ENCODE assay signal across 8 mouse cellular contexts in genomic region chr6:21213865-21214672, GRCm38 (mm10). TPM values are rescaled to one million over a fixed set of nuclear protein-coding genes. Genes with fewer than 3 reads are reported as not detected.
DNase-seq lines count a peak whose midpoint lies in the region; ATAC-seq and TF ChIP-seq lines count a peak whose summit lies in the region.

No protein-coding gene starts in this region.

- H3K27me3 ChIP-seq in intestine, embryonic 15.5 days (replicated peaks): peaks cover 10% of the 10 kb centered on the region
- H3K27me3 ChIP-seq in midbrain, embryonic 14.5 days (ENCODE audit: control insufficient read depth, insufficient read depth, low read length): no peaks in the 10 kb centered on the region
- H3K27me3 ChIP-seq in testis, adult 2 months (ENCODE audit: control insufficient read depth, insufficient read depth, low read length): peaks cover 4% of the 10 kb centered on the region; the same call in 1 of the 2 replicates

- H3K4me3 ChIP-seq in intestine, embryonic 15.5 days (replicated peaks): peak overlapping the region; percentile 66
- peak overlapping the region; percentile 86 for H3K4me3 ChIP-seq in midbrain, embryonic 14.5 days (replicated peaks; ENCODE audit: low read depth, low read length)
- peak overlapping the region; percentile 65 for H3K4me3 ChIP-seq in testis, adult 2 months (ENCODE audit: control insufficient read depth, low read depth, low read length)

- 0 out of 2 replicates have a peak, but pooled peaks cover 4% of the 10 kb centered on the region for H3K4me1 ChIP-seq in intestine, embryonic 15.5 days (replicated peaks)
- no peaks in the 10 kb centered on the region for H3K4me1 ChIP-seq in midbrain, embryonic 14.5 days (ENCODE audit: control insufficient read depth, insufficient read depth, low read length)
- peaks cover 12% of the 10 kb centered on the region for H3K4me1 ChIP-seq in testis, adult 2 months (ENCODE audit: control insufficient read depth, insufficient read depth, low read length)

- peak; percentile 50 for ATAC-seq in frontal cortex, adult (ENCODE audit: low TSS enrichment)
- ATAC-seq in intestine, embryonic 15.5 days: peak; percentile 52
- peak; percentile 59 for ATAC-seq in midbrain, embryonic 14.5 days (ENCODE audit: low FRiP score, low TSS enrichment)

- H3K4me2 ChIP-seq in intestine, embryonic 15.5 days (replicated peaks): peak overlapping the region; percentile 98
- H3K4me2 ChIP-seq in midbrain, embryonic 14.5 days (ENCODE audit: low read length): peak overlapping the region; percentile 83

- TF ChIP-seq POLR2A in testis, adult 2 months (IDR thresholded peaks at IDR 0.05; ENCODE audit: control insufficient read depth, low read depth, low read length): no peak

- 1% methylated on average over 29 of the region's 29 CpGs for WGBS in intestine, embryonic 15.5 days
- under 1% methylated on average over 29 of the region's 29 CpGs for WGBS in midbrain, embryonic 14.5 days

- no peak for TF ChIP-seq CTCF in testis, adult 2 months (IDR thresholded peaks at IDR 0.05; ENCODE audit: control insufficient read depth, insufficient read depth, insufficient replicate concordance, low read depth, low read length)

- no peak overlapping the region for H3K27ac ChIP-seq in intestine, embryonic 15.5 days
- H3K27ac ChIP-seq in midbrain, embryonic 14.5 days (replicated peaks; ENCODE audit: low read depth, low read length): peak overlapping the region; percentile 92
- no peak overlapping the region for H3K27ac ChIP-seq in testis, adult 2 months (ENCODE audit: control insufficient read depth, insufficient read depth, low read depth, low read length)

- H3K36me3 ChIP-seq in intestine, embryonic 15.5 days: no peaks in the 10 kb centered on the region
- no peaks in the 10 kb centered on the region for H3K36me3 ChIP-seq in midbrain, embryonic 14.5 days (ENCODE audit: control insufficient read depth, insufficient read depth, low read length)
- no peaks in the 10 kb centered on the region for H3K36me3 ChIP-seq in testis, adult 2 months (ENCODE audit: control insufficient read depth, insufficient read depth, low read length)

- H3K9me3 ChIP-seq in intestine, embryonic 15.5 days: no peaks in the 10 kb centered on the region
- no peaks in the 10 kb centered on the region; the same call in 1 of the 2 replicates for H3K9me3 ChIP-seq in midbrain, embryonic 14.5 days (ENCODE audit: control insufficient read depth, low read length)

- DNase-seq in gastrocnemius, postnatal 14 days: peak; percentile 18
- no peak for DNase-seq in gastrocnemius, adult 8-10 months (ENCODE audit: low spot score in 2 of 2)
- peak; percentile 96 for DNase-seq in cerebellum, adult 9-10 months
- peak; percentile 84 to 90 for DNase-seq in left cerebral cortex, postnatal 14 days (ENCODE audit: low spot score in 2 of 2)
- peak; percentile 97 for DNase-seq in midbrain, embryonic 14.5 days

- intact Hi-C loops in gastrocnemius, postnatal 14 days (cut with DNase I; ENCODE audit: low total_unique reads): no loop called here
- intact Hi-C loops in left cerebral cortex, postnatal 14 days (cut with DNase I): loop anchor here (5.0 kb wide), 2 partner anchors 372 to 1447 kb away; no protein-coding TSS in a partner anchor

- peak overlapping the region; percentile 53 for H3K9ac ChIP-seq in intestine, embryonic 15.5 days
- peak overlapping the region; percentile 86 for H3K9ac ChIP-seq in midbrain, embryonic 14.5 days (replicated peaks; ENCODE audit: low read length)

RNA-seq across cellular contexts. Expression of gene Kcnd2, which starts 1.2 kb away (rescaled TPM):
- under 1 TPM; 0.04 to 0.09 TPM for total RNA-seq in gastrocnemius, postnatal 14 days (2021)
- total RNA-seq in gastrocnemius, adult 8-10 months (2022): under 1 TPM in 2 of 4 experiments, not detected in 2; 0.05 TPM
- 0.71 and 0.93 TPM in 2 replicates for polyA plus RNA-seq in intestine, embryonic 15.5 days (2015; fragmentation: Nextera tagmentation; extraction: Ambion mirVana)
- 10 to 100 TPM; 72.0 to 73.2 TPM for total RNA-seq in left cerebral cortex, postnatal 14 days (2021)
- polyA plus RNA-seq in midbrain, embryonic 14.5 days (2014; fragmentation: Nextera tagmentation; extraction: Ambion mirVana): 23.4 and 26.0 TPM in 2 replicates
- 0.10 and 0.16 TPM in 2 replicates for polyA plus RNA-seq in testis, adult 2 months (2012; rRNA removed)

Comparison
In these comparisons a context has a peak if more than half of its experiments do, and no peak if none do; other contexts are left out.
1. DNase-seq: peak in gastrocnemius, postnatal 14 days (single experiment), cerebellum, adult 9-10 months (single experiment), left cerebral cortex, postnatal 14 days (2 of 2) and midbrain, embryonic 14.5 days (single experiment); none in gastrocnemius, adult 8-10 months (0 of 2).
2. RNA of gene Kcnd2, which starts 1.2 kb away (total RNA-seq): 72.0 to 73.2 TPM in left cerebral cortex, postnatal 14 days; 0.04 to 0.09 TPM in gastrocnemius, postnatal 14 days and 0.05 TPM in gastrocnemius, adult 8-10 months; every median in the first group is over 10 times any median in the second.
3. Peak in every context shown above with its lines, with median percentiles within 50 percentile points of each other: ATAC-seq and H3K4me3 ChIP-seq.